Mouse (Mus musculus) myocyte (in vitro differentiated cells): ENCODE data around the gene Ube2s. TPM values are rescaled to one million over a fixed set of nuclear protein-coding genes. Genes with fewer than 3 reads are reported as not detected.

ENCODE experiments used
- H3K27me3 ChIP-seq: one replicate; pipeline ENCODE4 v1.6.1; 2011; ENCODE audit not compliant: control insufficient read depth, insufficient read depth, insufficient read length
- H3K36me3 ChIP-seq: one replicate; pipeline ENCODE4 v1.6.1; 2011; ENCODE audit not compliant: control insufficient read depth, insufficient read depth
- H3K4me2 ChIP-seq: one replicate; pipeline ENCODE4 v1.6.1; 2011; ENCODE audit warnings: low read depth, control low read depth
- H3K4me3 ChIP-seq: one replicate; pipeline ENCODE4 v1.5.1; 2011; ENCODE audit warnings: mild to moderate bottlenecking, control low read depth, moderate library complexity
- H3K79me2 ChIP-seq: one replicate; pipeline ENCODE4 v1.6.1; 2011; ENCODE audit not compliant: control insufficient read depth, insufficient read depth
- H3ac ChIP-seq: one replicate; pipeline ENCODE4 v1.6.1; 2011; ENCODE audit not compliant: control insufficient read depth, insufficient read length
- CEBPB ChIP-seq: IDR thresholded peaks from 2 replicates; pipeline ENCODE4 v1.6.1; 2011; ENCODE audit warnings: mild to moderate bottlenecking, moderate library complexity; ENCODE audit not compliant: poor library complexity, insufficient read depth, severe bottlenecking
- E2F4 ChIP-seq: IDR thresholded peaks from one replicate; pipeline ENCODE4 v1.6.1; 2011; ENCODE audit warnings: mild to moderate bottlenecking, control low read depth, moderate library complexity; ENCODE audit not compliant: insufficient read depth
- MAX ChIP-seq: IDR thresholded peaks from one replicate; pipeline ENCODE4 v1.6.1; 2011; ENCODE audit warnings: low read depth, mild to moderate bottlenecking, control low read depth
- MYOD1 ChIP-seq, 3 experiments: IDR thresholded peaks; one replicate each; pipeline ENCODE4 v1.6.1; 2011; ENCODE audit warnings: control low read depth in 2 of 3, low read depth in 2 of 3, mild to moderate bottlenecking in 2 of 3, moderate library complexity in 1 of 3; ENCODE audit not compliant: insufficient read length in 2 of 3, control insufficient read depth in 1 of 3
- MYOG ChIP-seq, 3 experiments: IDR thresholded peaks; one replicate each; pipeline ENCODE4 v1.6.1; 2011; ENCODE audit warnings: control low read depth in 2 of 3, low read depth in 2 of 3, mild to moderate bottlenecking in 2 of 3; ENCODE audit not compliant: insufficient read length in 2 of 3, control insufficient read depth in 1 of 3, insufficient read depth in 1 of 3
- POLR2A ChIP-seq: IDR thresholded peaks from one replicate; pipeline ENCODE4 v1.6.1; 2011; ENCODE audit warnings: low read depth, mild to moderate bottlenecking, control low read depth, moderate library complexity; ENCODE audit not compliant: insufficient read length
- POLR2AphosphoS2 ChIP-seq: IDR thresholded peaks from one replicate; pipeline ENCODE4 v1.6.1; 2011; ENCODE audit warnings: low read depth, control low read depth; ENCODE audit not compliant: insufficient read length
- REST ChIP-seq: IDR thresholded peaks from one replicate; pipeline ENCODE4 v1.6.1; 2011; ENCODE audit warnings: mild to moderate bottlenecking, control low read depth, moderate library complexity; ENCODE audit not compliant: insufficient read depth, insufficient read length
- SRF ChIP-seq: IDR thresholded peaks from one replicate; pipeline ENCODE4 v1.6.1; 2011; ENCODE audit warnings: low read depth; ENCODE audit not compliant: control insufficient read depth, insufficient read length
- TCF12 ChIP-seq: IDR thresholded peaks from one replicate; pipeline ENCODE4 v1.6.1; 2011; ENCODE audit warnings: mild to moderate bottlenecking, control low read depth; ENCODE audit not compliant: poor library complexity, insufficient read depth, severe bottlenecking
- TCF3 ChIP-seq: IDR thresholded peaks from one replicate; pipeline ENCODE4 v1.6.1; 2011; ENCODE audit warnings: low read depth, control low read depth; ENCODE audit not compliant: insufficient read length
- USF1 ChIP-seq: IDR thresholded peaks from one replicate; pipeline ENCODE4 v1.6.1; 2011; ENCODE audit warnings: low read depth, mild to moderate bottlenecking, control low read depth, moderate library complexity
- polyA plus RNA-seq: library from polyadenylated mRNA; unstranded; fragments of >200 nt; fragmentation: generic; extraction: Trizol; gene quantifications from one replicate; pipeline ENCODE4 v1.2.1, GENCODE M21; 2012; ENCODE audit warnings: missing spikeins

Gene Ube2s
- polyA plus RNA-seq, 1 experiment, result 261 TPM

DNA sequence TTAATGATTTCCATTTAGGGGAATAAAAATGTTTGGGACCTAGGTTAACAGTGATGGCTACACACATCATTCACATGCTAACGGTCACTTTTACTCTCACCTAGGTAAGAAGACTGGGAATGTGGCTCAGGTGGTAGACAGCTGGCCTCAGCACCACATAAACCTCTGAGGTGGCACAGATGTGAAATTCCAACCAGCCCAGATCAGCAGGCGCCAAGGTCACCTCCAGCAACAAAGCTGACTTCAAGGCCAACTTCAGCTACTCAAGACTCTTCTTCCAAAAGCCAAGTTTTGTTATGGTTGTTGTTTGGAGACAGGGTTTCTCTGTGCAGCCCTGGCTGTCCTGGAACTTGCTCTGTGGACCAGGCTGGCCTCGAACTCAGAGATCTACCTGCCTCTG is 41.2 kb upstream of the Ube2s start:
- Histone ChIP-seq H3K4me3 (no peak overlapping the region), H3K79me2 (no peaks in the 10 kb centered on the region), H3K36me3 (no peaks in the 10 kb centered on the region), H3K27me3 (peaks cover 17% of the 10 kb centered on the region), H3K4me2 (no peak overlapping the region), H3ac (no peak overlapping the region)
- TF ChIP-seq SRF (no peak), POLR2A (no peak), CEBPB (no peak), E2F4 (no peak), TCF12 (no peak), MAX (no peak), TCF3 (no peak), MYOG (IDR thresholded peaks at IDR 0.05; ENCODE audit: control insufficient read depth in 1 of 3, insufficient read depth in 1 of 3, insufficient read length in 2 of 3, low read depth in 2 of 3) (no peak), POLR2AphosphoS2 (no peak), REST (no peak), USF1 (no peak), MYOD1 (IDR thresholded peaks at IDR 0.05; ENCODE audit: control insufficient read depth in 1 of 3, insufficient read length in 2 of 3, low read depth in 2 of 3) (no peak)

DNA sequence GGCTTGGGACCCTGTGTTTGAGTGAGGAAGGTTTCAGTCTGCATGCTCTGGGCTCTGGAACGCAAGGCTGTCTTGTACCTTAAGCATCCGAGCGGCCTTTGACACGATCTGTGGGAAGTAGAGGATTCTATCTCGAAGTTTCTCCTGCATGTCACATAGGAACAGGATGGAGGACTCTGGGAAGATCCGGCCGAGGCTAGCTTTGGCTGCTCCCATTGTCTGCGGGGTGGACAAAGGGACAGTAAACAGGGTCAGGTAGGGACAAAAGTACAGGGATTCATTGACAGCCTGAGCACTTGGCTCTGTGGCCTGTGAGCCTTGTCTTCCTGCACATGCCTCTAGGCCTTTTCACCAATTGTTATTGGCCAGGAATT is 38.9 kb upstream of the Ube2s start:
- Histone ChIP-seq H3K36me3 (no peaks in the 10 kb centered on the region), H3ac (no peak overlapping the region), H3K79me2 (no peaks in the 10 kb centered on the region), H3K4me2 (no peak overlapping the region), H3K27me3 (peaks cover 12% of the 10 kb centered on the region), H3K4me3 (no peak overlapping the region)
- TF ChIP-seq TCF12, result no peak
- TF ChIP-seq MAX, result no peak
- TF ChIP-seq POLR2AphosphoS2, result no peak
- no peak for TF ChIP-seq E2F4

DNA sequence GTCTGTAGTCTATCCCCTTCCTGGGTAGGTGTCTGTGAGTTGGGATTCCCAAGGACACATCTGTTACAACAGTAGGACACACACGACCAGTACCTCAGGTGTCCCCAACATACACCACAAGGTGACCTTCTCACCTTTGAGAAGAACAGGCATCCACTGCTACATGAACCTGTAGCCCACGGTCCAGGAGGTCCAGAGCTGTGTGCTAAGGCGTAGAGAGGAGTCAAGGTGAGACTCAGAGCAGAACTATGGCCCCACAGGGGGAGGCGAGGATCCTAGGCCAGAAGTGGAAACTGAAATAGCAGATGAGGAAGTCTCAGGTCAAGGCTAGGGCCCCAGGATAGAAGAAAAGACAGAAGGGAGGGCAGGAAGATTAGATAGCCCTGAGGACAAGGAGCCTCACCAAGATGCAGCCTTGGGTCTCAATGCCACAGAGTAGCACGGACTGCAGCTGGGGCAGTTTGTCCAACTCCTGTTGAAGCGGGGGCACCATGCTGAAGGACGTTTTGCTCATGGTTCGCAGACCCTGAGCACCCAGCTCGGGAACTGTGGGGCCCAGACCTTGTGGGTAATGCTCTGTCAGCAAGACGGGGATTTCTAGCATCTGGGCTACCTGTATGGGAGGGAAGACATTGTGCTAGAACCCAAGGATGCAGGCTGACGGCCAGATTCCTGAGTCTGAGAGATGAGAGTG is 38.4 kb upstream of the Ube2s start:
- Histone ChIP-seq H3K4me2 (no peak overlapping the region), H3ac (no peak overlapping the region), H3K36me3 (no peaks in the 10 kb centered on the region), H3K4me3 (no peak overlapping the region), H3K79me2 (no peaks in the 10 kb centered on the region), H3K27me3 (peaks cover 12% of the 10 kb centered on the region)
- TF ChIP-seq E2F4, result no peak
- TF ChIP-seq REST, result no peak
- TF ChIP-seq MYOG (IDR thresholded peaks at IDR 0.05; ENCODE audit: control insufficient read depth in 1 of 3, insufficient read depth in 1 of 3, insufficient read length in 2 of 3, low read depth in 2 of 3), result no peak
- no peak for TF ChIP-seq POLR2AphosphoS2
- no peak for TF ChIP-seq SRF

DNA sequence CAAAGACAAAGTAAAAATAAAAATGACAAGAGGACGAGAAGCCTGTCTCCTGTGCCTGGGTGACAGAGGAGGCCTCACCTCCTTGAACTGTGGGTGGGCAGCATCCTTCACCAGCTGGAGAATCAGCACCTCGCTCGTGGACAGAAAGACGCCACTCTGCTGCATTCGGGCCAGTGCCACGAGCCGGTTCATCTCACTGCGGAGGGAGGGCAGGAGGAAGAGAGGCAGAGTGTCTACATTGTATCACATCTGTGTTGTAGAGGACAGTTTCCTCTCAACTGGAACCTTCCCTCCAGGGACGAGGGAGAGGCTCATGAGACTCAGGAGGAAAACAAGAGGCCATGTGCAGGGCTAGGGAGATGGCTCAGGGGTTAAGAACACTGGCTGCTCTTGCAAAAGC is 37.0 kb upstream of the Ube2s start:
- no peaks in the 10 kb centered on the region for H3K36me3 ChIP-seq
- no peak overlapping the region for H3K4me3 ChIP-seq
- H3K79me2 ChIP-seq, result no peaks in the 10 kb centered on the region
- no peak for TF ChIP-seq USF1
- TF ChIP-seq SRF, result no peak
- TF ChIP-seq CEBPB, result no peak
- TF ChIP-seq MYOG (IDR thresholded peaks at IDR 0.05; ENCODE audit: control insufficient read depth in 1 of 3, insufficient read depth in 1 of 3, insufficient read length in 2 of 3, low read depth in 2 of 3), result no peak
- TF ChIP-seq MYOD1 (IDR thresholded peaks at IDR 0.05; ENCODE audit: control insufficient read depth in 1 of 3, insufficient read length in 2 of 3, low read depth in 2 of 3), result no peak
- no peak for TF ChIP-seq POLR2AphosphoS2
- no peak for TF ChIP-seq E2F4
- TF ChIP-seq POLR2A, result no peak
- no peak for TF ChIP-seq TCF3
- TF ChIP-seq REST, result no peak
- H3K4me2 ChIP-seq, result no peak overlapping the region
- H3K27me3 ChIP-seq, result peaks cover 16% of the 10 kb centered on the region
- no peak overlapping the region for H3ac ChIP-seq

DNA sequence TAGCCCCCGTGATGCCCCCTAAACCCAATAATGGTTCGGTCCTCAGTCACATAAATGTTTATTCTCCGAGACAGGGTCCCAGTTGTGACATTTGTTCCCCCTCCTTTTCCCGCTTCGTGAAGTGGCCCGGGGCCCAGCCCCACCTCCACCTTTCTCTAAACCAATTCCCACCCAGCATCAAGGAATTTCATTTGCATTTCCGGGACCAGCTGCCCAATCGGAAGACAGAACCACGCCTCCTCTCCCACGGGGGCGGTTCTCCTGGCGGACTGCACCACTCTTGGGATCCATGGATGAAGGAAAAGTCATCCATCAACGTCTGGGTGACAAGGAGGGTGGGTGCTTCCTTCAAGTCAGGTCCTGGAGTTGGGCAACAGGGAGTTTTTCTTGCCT is 32.5 kb upstream of the Ube2s start:
- Histone ChIP-seq H3K27me3 (peaks cover 40% of the 10 kb centered on the region), H3K36me3 (no peaks in the 10 kb centered on the region), H3ac (no peak overlapping the region), H3K79me2 (no peaks in the 10 kb centered on the region), H3K4me2 (no peak overlapping the region), H3K4me3 (no peak overlapping the region)
- no peak for TF ChIP-seq MYOG (IDR thresholded peaks at IDR 0.05; ENCODE audit: control insufficient read depth in 1 of 3, insufficient read depth in 1 of 3, insufficient read length in 2 of 3, low read depth in 2 of 3)
- TF ChIP-seq MYOD1 (IDR thresholded peaks at IDR 0.05; ENCODE audit: control insufficient read depth in 1 of 3, insufficient read length in 2 of 3, low read depth in 2 of 3), result no peak
- no peak for TF ChIP-seq REST
- no peak for TF ChIP-seq CEBPB
- TF ChIP-seq TCF12, result no peak
- TF ChIP-seq USF1, result no peak
- TF ChIP-seq POLR2AphosphoS2, result no peak
- no peak for TF ChIP-seq TCF3
- TF ChIP-seq POLR2A, result no peak
